Mouse (Mus musculus): Measurements from ENCODE around the gene Npas2.

GRCm38 (mm10) chr1:39307291-39307690, 113.8 kb downstream of the Npas2 start:
- no peak for TF ChIP-seq CTCF (IDR thresholded peaks at IDR 0.05; ENCODE audit: low read depth)
- no peak for TF ChIP-seq EP300 (IDR thresholded peaks at IDR 0.05; ENCODE audit: low read depth)

Measured in heart, postnatal 0 days (tissue).